22 mouse cellular contexts compared by ENCODE assay signal in genomic region chr9:100488969-100489368, GRCm38 (mm10). TPM values are rescaled to one million over a fixed set of nuclear protein-coding genes. Genes with fewer than 3 reads are reported as not detected.
DNase-seq lines count a peak whose midpoint lies in the region; ATAC-seq and TF ChIP-seq lines count a peak whose summit lies in the region.
"Had no signal": no experiment of that assay in that cellular context is flagged by ENCODE, and none has a peak within 500 bp of the region (broad histone marks: within the 10 kb centered on the region; RNA-seq: fewer than 3 reads in every experiment).

No protein-coding gene starts in this region.

- WGBS in kidney, embryonic 15.5 days = 93% methylated on average over 6 of the region's 6 CpGs
- 95% methylated on average over 6 of the region's 6 CpGs for WGBS in kidney, adult 2 months
- 62% methylated on average over 6 of the region's 6 CpGs for WGBS in intestine, postnatal 0 days

- H3K36me3 ChIP-seq in kidney, embryonic 15.5 days = peaks cover 7% of the 10 kb centered on the region; the same call in 1 of the 2 replicates
- no peaks in the 10 kb centered on the region; the same call in 1 of the 2 replicates for H3K36me3 ChIP-seq in kidney, adult 2 months (ENCODE audit: control insufficient read depth, insufficient read depth, low read length)
- H3K36me3 ChIP-seq in intestine, postnatal 0 days (ENCODE audit: control insufficient read depth, insufficient read depth) = no peaks in the 10 kb centered on the region
- H3K36me3 ChIP-seq: forebrain, embryonic 15.5 days; midbrain, embryonic 13.5 days had no signal

- intact Hi-C loops in gastrocnemius, adult 2 months (cut with DNase I) = no loop called here
- intact Hi-C loops in gastrocnemius, postnatal 36 days (cut with DNase I) = no loop called here

- no peak for ATAC-seq in kidney, embryonic 15.5 days (replicated peaks; ENCODE audit: low FRiP score)
- 0 out of 2 replicates have a peak, but pooled peaks have one; percentile 22 for ATAC-seq in intestine, postnatal 0 days
- ATAC-seq in megakaryocyte-erythroid progenitor cell, adult 5-6 weeks (replicated peaks; ENCODE audit: low FRiP score, low TSS enrichment, poor library complexity, severe bottlenecking) = no peak
- ATAC-seq: activated CD4-positive, CD25-positive, alpha-beta regulatory T cell, adult 4 months; forebrain, embryonic 15.5 days; midbrain, embryonic 13.5 days had no signal

- no peaks in the 10 kb centered on the region for H3K9me3 ChIP-seq in kidney, embryonic 15.5 days (replicated peaks)
- no peaks in the 10 kb centered on the region for H3K9me3 ChIP-seq in intestine, postnatal 0 days (ENCODE audit: control insufficient read depth)
- H3K9me3 ChIP-seq: forebrain, embryonic 15.5 days; heart, embryonic 10.5 days; midbrain, embryonic 13.5 days had no signal

- H3K27me3 ChIP-seq in kidney, embryonic 15.5 days = no peaks in the 10 kb centered on the region
- no peaks in the 10 kb centered on the region for H3K27me3 ChIP-seq in kidney, adult 2 months (replicated peaks; ENCODE audit: control insufficient read depth, insufficient read depth, low read length)
- no peaks in the 10 kb centered on the region for H3K27me3 ChIP-seq in intestine, postnatal 0 days (replicated peaks; ENCODE audit: control insufficient read depth, insufficient read depth, low read length)
- H3K27me3 ChIP-seq: forebrain, embryonic 15.5 days; midbrain, embryonic 13.5 days had no signal

- no peak overlapping the region for H3K4me2 ChIP-seq in kidney, embryonic 15.5 days
- no peak overlapping the region; the same call in 1 of the 2 replicates for H3K4me2 ChIP-seq in intestine, postnatal 0 days (replicated peaks; ENCODE audit: low read depth)
- H3K4me2 ChIP-seq: forebrain, embryonic 15.5 days; hindbrain, embryonic 14.5 days; midbrain, embryonic 13.5 days had no signal

- no peak for TF ChIP-seq CTCF in gastrocnemius, adult 2 months (IDR thresholded peaks at IDR 0.05)
- TF ChIP-seq CTCF in kidney, adult 2 months (conservative IDR thresholded peaks at IDR 0.05; ENCODE audit: insufficient read depth, insufficient read length, low read depth, low read length) = no peak
- TF ChIP-seq CTCF in intestine, postnatal 0 days (IDR thresholded peaks at IDR 0.05; ENCODE audit: low read depth) = no peak

- H3K27ac ChIP-seq in gastrocnemius, adult 2 months = peak overlapping the region; percentile 73
- H3K27ac ChIP-seq in kidney, embryonic 15.5 days = peak overlapping the region; percentile 67
- no peak overlapping the region for H3K27ac ChIP-seq in kidney, adult 2 months (ENCODE audit: insufficient read depth, low read depth, low read length)
- H3K27ac ChIP-seq in intestine, postnatal 0 days (ENCODE audit: low read depth, low read length) = no peak overlapping the region
- H3K27ac ChIP-seq: forebrain, embryonic 15.5 days; heart, embryonic 10.5 days; hindbrain, embryonic 14.5 days; left cerebral cortex, adult 2 months; midbrain, embryonic 13.5 days had no signal

- no peak for TF ChIP-seq POLR2A in kidney, adult 2 months (IDR thresholded peaks at IDR 0.05; ENCODE audit: low read depth, low read length)

- H3K4me3 ChIP-seq in gastrocnemius, adult 2 months = no peak overlapping the region
- no peak overlapping the region for H3K4me3 ChIP-seq in kidney, embryonic 15.5 days (replicated peaks)
- no peak overlapping the region for H3K4me3 ChIP-seq in kidney, adult 2 months (ENCODE audit: insufficient read depth, low read depth, low read length)
- no peak overlapping the region for H3K4me3 ChIP-seq in intestine, postnatal 0 days (ENCODE audit: low read depth, low read length)
- H3K4me3 ChIP-seq: forebrain, embryonic 15.5 days; heart, embryonic 10.5 days; left cerebral cortex, adult 2 months; midbrain, embryonic 13.5 days had no signal

- H3K9ac ChIP-seq in kidney, embryonic 15.5 days = no peak overlapping the region
- H3K9ac ChIP-seq in intestine, postnatal 0 days (ENCODE audit: low read depth, low read length) = no peak overlapping the region
- H3K9ac ChIP-seq: forebrain, embryonic 15.5 days; hindbrain, embryonic 14.5 days; midbrain, embryonic 13.5 days had no signal

- peaks cover 17% of the 10 kb centered on the region for H3K4me1 ChIP-seq in kidney, embryonic 15.5 days
- H3K4me1 ChIP-seq in kidney, adult 2 months (ENCODE audit: control insufficient read depth, insufficient read depth, low read length) = no peaks in the 10 kb centered on the region
- 0 out of 2 replicates have a peak, but pooled peaks cover 12% of the 10 kb centered on the region for H3K4me1 ChIP-seq in intestine, postnatal 0 days (replicated peaks; ENCODE audit: control insufficient read depth, insufficient read depth, low read length)
- H3K4me1 ChIP-seq: midbrain, embryonic 13.5 days had no signal

- no peak for DNase-seq in gastrocnemius, adult 2 months
- no peak for DNase-seq in gastrocnemius, postnatal 36 days
- DNase-seq in kidney, adult 2 months = no peak
- no peak for DNase-seq in embryo, embryonic 10.5 days (ENCODE audit: low spot score)
- DNase-seq: adrenal gland, adult 8-10 months; cerebellum, adult 8-10 months; cerebellum, postnatal 36 days; gastrocnemius, postnatal 10 days; heart, postnatal 36 days; kidney, postnatal 4 days; left cerebral cortex, postnatal 4 days; right cerebral cortex, postnatal 14 days; thymus, postnatal 36 days had no signal

RNA-seq across cellular contexts. Expression of gene Il20rb, which starts 2.4 kb away (rescaled TPM):
- total RNA-seq in gastrocnemius, adult 2 months (2021) = 1 to 10 TPM; 1.3 to 1.9 TPM
- total RNA-seq in gastrocnemius, postnatal 36 days (2021) = 1 to 10 TPM; 1.5 TPM
- polyA plus RNA-seq in kidney, embryonic 15.5 days (2015; fragmentation: Nextera tagmentation; extraction: Ambion mirVana) = 1.2 and 1.5 TPM in 2 replicates
- polyA plus RNA-seq in kidney, adult 2 months (2012; rRNA removed) = 1.4 and 1.9 TPM in 2 replicates
- 1.2 and 1.8 TPM in 2 replicates for polyA plus RNA-seq in intestine, postnatal 0 days (2015; fragmentation: Nextera tagmentation; extraction: Ambion mirVana)
- total RNA-seq in megakaryocyte-erythroid progenitor cell, adult 5-6 weeks (2014; fragmentation: Nextera tagmentation) = 1.9 and 2.1 TPM in 2 replicates
- 0.65 and 2.0 TPM in 2 replicates for total RNA-seq in megakaryocyte-erythroid progenitor cell, adult 5-6 weeks (2017)

RNA-seq across cellular contexts. Expression of gene Nck1, which starts 57.0 kb away (rescaled TPM):
- total RNA-seq in gastrocnemius, adult 2 months (2021) = 10 to 100 TPM; 26.0 to 37.4 TPM
- 10 to 100 TPM; 26.3 to 27.3 TPM for total RNA-seq in gastrocnemius, postnatal 36 days (2021)
- polyA plus RNA-seq in kidney, embryonic 15.5 days (2015; fragmentation: Nextera tagmentation; extraction: Ambion mirVana) = 71.5 and 76.8 TPM in 2 replicates
- 3.1 and 5.7 TPM in 2 replicates for polyA plus RNA-seq in kidney, adult 2 months (2012; rRNA removed)
- polyA plus RNA-seq in intestine, postnatal 0 days (2015; fragmentation: Nextera tagmentation; extraction: Ambion mirVana) = 45.6 and 46.5 TPM in 2 replicates
- total RNA-seq in megakaryocyte-erythroid progenitor cell, adult 5-6 weeks (2014; fragmentation: Nextera tagmentation) = 17.5 and 19.5 TPM in 2 replicates
- total RNA-seq in megakaryocyte-erythroid progenitor cell, adult 5-6 weeks (2017) = 37.0 and 54.1 TPM in 2 replicates

Comparison
In these comparisons a context has a peak if more than half of its experiments do, and no peak if none do; other contexts are left out.
1. H3K27ac ChIP-seq: peak in gastrocnemius, adult 2 months (single experiment) and kidney, embryonic 15.5 days (single experiment); none in kidney, adult 2 months (single experiment) and intestine, postnatal 0 days (single experiment).